Mouse (Mus musculus) MEL (cell line): Measurements from ENCODE around the gene Abcb9. TPM values are rescaled to one million over a fixed set of nuclear protein-coding genes. Genes with fewer than 3 reads are reported as not detected.
A peak's percentile ranks its signal among the peaks of the same experiment; 100 is the strongest.

ENCODE experiments used
- DNase-seq: peaks from one replicate; pipeline ENCODE4 v3.0.0; 2011; ENCODE audit warnings: low read depth, low spot score
- H3K27ac ChIP-seq: 2 replicates; pipeline ENCODE4 v1.5.1; 2012; ENCODE audit warnings: low read depth, mild to moderate bottlenecking, control low read depth, low read length, moderate library complexity; ENCODE audit not compliant: control insufficient read depth
- H3K27me3 ChIP-seq, 2 experiments: fragments of 150-350 bp in 1 of 2; sonication (generic) in 1 of 2; 2 replicates each; pipeline ENCODE4 v1.6.1; 2012; ENCODE audit warnings: low read length in 2 of 2, mild to moderate bottlenecking in 2 of 2, improper control_type of control experiment in 1 of 2, moderate library complexity in 1 of 2; ENCODE audit not compliant: insufficient read depth in 2 of 2, control insufficient read depth in 1 of 2
- H3K36me3 ChIP-seq, 2 experiments: 2 replicates each; pipeline ENCODE4 v1.6.1; 2012 to 2014; ENCODE audit warnings: low read length in 2 of 2, improper control_type of control experiment in 1 of 2, inconsistent platforms in 1 of 2, mild to moderate bottlenecking in 1 of 2; ENCODE audit not compliant: insufficient read depth in 2 of 2, control insufficient read depth in 1 of 2
- H3K4me1 ChIP-seq, 2 experiments: fragments of 150-350 bp in 1 of 2; sonication (generic) in 1 of 2; 2 replicates each; pipeline ENCODE4 v1.6.1; 2012; ENCODE audit warnings: low read length in 2 of 2, improper control_type of control experiment in 1 of 2, mild to moderate bottlenecking in 1 of 2; ENCODE audit not compliant: insufficient read depth in 2 of 2, control insufficient read depth in 1 of 2
- H3K4me3 ChIP-seq, 2 experiments: fragments of 150-350 bp in 1 of 2; sonication (generic) in 1 of 2; 2 replicates each; pipeline ENCODE4 v1.5.1; 2012; ENCODE audit warnings: low read depth in 2 of 2, low read length in 2 of 2, mild to moderate bottlenecking in 2 of 2, moderate library complexity in 2 of 2, control low read depth in 1 of 2, improper control_type of control experiment in 1 of 2; ENCODE audit not compliant: control insufficient read depth in 1 of 2, insufficient read depth in 1 of 2
- H3K79me2 ChIP-seq: 2 replicates; pipeline ENCODE4 v1.6.1; 2012; ENCODE audit warnings: mild to moderate bottlenecking, low read length, moderate library complexity; ENCODE audit not compliant: control insufficient read depth, poor library complexity, insufficient read depth
- H3K9ac ChIP-seq: 2 replicates; pipeline ENCODE4 v1.6.1; 2012; ENCODE audit warnings: low read depth, mild to moderate bottlenecking, control low read depth, low read length, moderate library complexity; ENCODE audit not compliant: control insufficient read depth, poor library complexity, severe bottlenecking
- H3K9me3 ChIP-seq: fragments of 150-350 bp; sonication (generic); replicated peaks from 2 replicates; pipeline ENCODE4 v1.6.1; 2012; ENCODE audit warnings: mild to moderate bottlenecking, low read length, improper control_type of control experiment, moderate library complexity; ENCODE audit not compliant: insufficient read depth
- BHLHE40 ChIP-seq: IDR thresholded peaks from 2 replicates; pipeline ENCODE4 v1.6.1; 2012; ENCODE audit warnings: low read depth, mild to moderate bottlenecking, inconsistent platforms, low read length, improper control_type of control experiment, borderline replicate concordance
- CTCF ChIP-seq, 3 experiments: IDR thresholded peaks in 2 of 3; conservative IDR thresholded peaks in 1 of 3; 2 replicates each; pipeline ENCODE4 v1.5.1; 2011 to 2012; ENCODE audit warnings: low read length in 3 of 3, low read depth in 2 of 3, mild to moderate bottlenecking in 2 of 3, improper control_type of control experiment in 1 of 3, inconsistent platforms in 1 of 3, mixed read lengths in 1 of 3, moderate library complexity in 1 of 3; ENCODE audit not compliant: control insufficient read depth in 1 of 3, insufficient read depth in 1 of 3, poor library complexity in 1 of 3, severe bottlenecking in 1 of 3
- GABPA ChIP-seq: IDR thresholded peaks from 2 replicates; pipeline ENCODE4 v1.6.1; 2012; ENCODE audit warnings: low read depth, mild to moderate bottlenecking, inconsistent platforms, low read length, improper control_type of control experiment, moderate library complexity
- HCFC1 ChIP-seq: IDR thresholded peaks from 2 replicates; pipeline ENCODE4 v1.6.1; 2012; ENCODE audit warnings: low read depth, mild to moderate bottlenecking, inconsistent platforms, low read length, improper control_type of control experiment, moderate library complexity
- MAFK ChIP-seq: IDR thresholded peaks from 2 replicates; pipeline ENCODE4 v1.6.1; 2011; ENCODE audit warnings: low read depth, mild to moderate bottlenecking, low read length, improper control_type of control experiment, borderline replicate concordance
- MYC ChIP-seq: IDR thresholded peaks from 2 replicates; pipeline ENCODE4 v1.6.1; 2011; ENCODE audit warnings: low read depth, mild to moderate bottlenecking, low read length, improper control_type of control experiment, moderate library complexity
- NRF1 ChIP-seq: IDR thresholded peaks from 2 replicates; pipeline ENCODE4 v1.6.1; 2014; ENCODE audit warnings: low read depth, mild to moderate bottlenecking, inconsistent platforms, low read length, improper control_type of control experiment, moderate library complexity; ENCODE audit not compliant: poor library complexity, insufficient read depth, severe bottlenecking
- POLR2AphosphoS2 ChIP-seq: IDR thresholded peaks from 2 replicates; pipeline ENCODE4 v1.6.1; 2011; ENCODE audit warnings: low read length, improper control_type of control experiment
- SIN3A ChIP-seq: IDR thresholded peaks from 2 replicates; pipeline ENCODE4 v1.6.1; 2012; ENCODE audit warnings: low read length, improper control_type of control experiment, inconsistent platforms
- SMC3 ChIP-seq: IDR thresholded peaks from 2 replicates; pipeline ENCODE4 v1.6.1; 2011; ENCODE audit warnings: low read depth, low read length, improper control_type of control experiment
- UBTF ChIP-seq: IDR thresholded peaks from 2 replicates; pipeline ENCODE4 v1.6.1; 2012; ENCODE audit warnings: low read depth, mild to moderate bottlenecking, inconsistent platforms, low read length, improper control_type of control experiment, moderate library complexity, borderline replicate concordance; ENCODE audit not compliant: insufficient read depth
- ZC3H11A ChIP-seq: IDR thresholded peaks from 2 replicates; pipeline ENCODE4 v1.6.1; 2012; ENCODE audit warnings: low read depth, mild to moderate bottlenecking, inconsistent platforms, low read length, improper control_type of control experiment
- ZMIZ1 ChIP-seq: IDR thresholded peaks from 2 replicates; pipeline ENCODE4 v1.6.1; 2012; ENCODE audit warnings: low read depth, mild to moderate bottlenecking, inconsistent platforms, low read length, improper control_type of control experiment, moderate library complexity
- ZNF384 ChIP-seq: IDR thresholded peaks from 2 replicates; pipeline ENCODE4 v1.6.1; 2012; ENCODE audit warnings: low read depth, mild to moderate bottlenecking, inconsistent platforms, low read length, improper control_type of control experiment
- polyA plus RNA-seq, 2 experiments: library from polyadenylated mRNA; stranded (reverse) in 1 of 2; unstranded in 1 of 2; fragments of >175 nt in 1 of 2; fragments of >200 nt in 1 of 2; gene quantifications; 2 replicates each; pipeline versions ENCODE4 v1.2.1 to v1.2.4; 2012; ENCODE audit warnings: low replicate concordance in 2 of 2, low read depth in 1 of 2; ENCODE audit not compliant: insufficient read length in 2 of 2, insufficient read depth in 1 of 2, missing spikeins in 1 of 2
- total RNA-seq: library from RNA; depleted of rRNA; stranded (reverse); fragments of 300-350 nt; gene quantifications from 2 replicates; pipeline ENCODE4 v1.2.3, GENCODE M21; 2012

Abcb9 gene
- total and polyA plus RNA-seq, 3 experiments = 2.4 to 8.1 TPM; not detected in 1

DNA sequence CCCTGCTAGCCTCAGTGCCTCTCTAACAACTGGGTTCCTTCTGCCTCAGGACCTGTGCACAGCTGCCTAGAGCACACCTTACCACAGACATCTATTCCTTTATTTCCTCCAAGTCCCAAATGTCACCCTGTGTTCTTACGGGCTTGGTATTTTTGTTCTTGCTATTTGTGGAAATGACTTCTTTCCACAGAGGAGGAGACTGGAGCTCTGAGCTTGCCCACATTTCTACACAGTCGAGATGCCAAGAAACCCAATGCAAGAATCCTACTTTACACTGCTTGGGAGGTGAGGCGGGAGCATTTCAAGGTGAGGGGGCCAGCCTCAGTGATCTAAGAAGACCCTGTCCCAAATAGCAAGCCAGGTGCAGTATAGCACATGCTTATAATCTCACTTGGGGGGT is 10.1 kb downstream of the Abcb9 start:
- no peaks in the 10 kb centered on the region for H3K36me3 ChIP-seq
- TF ChIP-seq GABPA = no peak
- TF ChIP-seq ZMIZ1 = no peak
- no peak for TF ChIP-seq POLR2AphosphoS2
- TF ChIP-seq, all 39 proteins: peak for 0
- Histone ChIP-seq H3K9me3 (no peaks in the 10 kb centered on the region), H3K9ac (no peak overlapping the region), H3K79me2 (no peaks in the 10 kb centered on the region), H3K4me1 (no peaks in the 10 kb centered on the region), H3K4me3 (no peak overlapping the region), H3K27me3 (no peaks in the 10 kb centered on the region), H3K27ac (no peak overlapping the region)
- no peak for DNase-seq

DNA sequence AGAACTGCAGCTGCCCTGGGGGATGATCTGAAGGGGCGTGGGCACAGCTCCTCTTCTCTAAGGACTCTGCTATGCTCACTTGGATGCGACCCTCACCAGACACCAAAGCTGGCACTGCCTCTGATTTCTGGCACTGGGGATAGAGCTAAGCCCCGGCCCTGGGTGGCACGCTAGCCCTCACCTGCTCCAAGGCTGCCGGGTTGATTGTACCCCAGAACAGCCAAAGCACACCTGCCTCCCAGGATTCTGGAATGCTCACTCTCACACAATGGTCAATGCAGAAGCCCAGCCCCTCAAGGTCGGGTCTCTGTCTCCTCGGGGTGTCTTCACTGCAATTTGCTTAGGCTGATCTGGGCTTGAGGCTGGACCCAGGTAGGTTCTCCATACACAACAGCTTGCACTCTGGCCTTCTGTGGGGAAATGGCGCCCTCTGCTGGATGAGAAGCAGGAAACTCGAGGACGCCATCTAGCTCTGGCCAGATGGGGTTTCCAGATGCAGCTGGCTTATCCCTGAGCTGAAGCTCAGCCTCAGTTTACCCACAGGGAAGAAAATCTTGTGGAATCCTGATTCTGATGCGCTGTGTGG is 10.9 kb downstream of the Abcb9 start:
- H3K9ac ChIP-seq = no peak overlapping the region
- no peaks in the 10 kb centered on the region for H3K4me1 ChIP-seq
- H3K4me3 ChIP-seq = no peak overlapping the region
- H3K79me2 ChIP-seq = no peaks in the 10 kb centered on the region
- TF ChIP-seq SIN3A = peak; percentile 69
- TF ChIP-seq ZMIZ1 = no peak
- TF ChIP-seq UBTF = no peak
- 0 out of 2 replicates have a peak, but pooled peaks have one; percentile 7 for TF ChIP-seq NRF1
- TF ChIP-seq SMC3 = peak; percentile 100
- TF ChIP-seq CTCF (IDR thresholded peaks at IDR 0.05 in 2 of 3, conservative IDR thresholded peaks at IDR 0.05 in 1 of 3; ENCODE audit: control insufficient read depth in 1 of 3, insufficient read depth in 1 of 3, low read depth in 2 of 3, low read length in 3 of 3, poor library complexity in 1 of 3, severe bottlenecking in 1 of 3) = peak in 2 of 3 experiments; percentile 83 to 99; a peak in 5 of 6 replicates
- TF ChIP-seq HCFC1 = 0 out of 2 replicates have a peak, but pooled peaks have one; percentile 17
- TF ChIP-seq ZC3H11A = peak; percentile 100
- peak; percentile 51; the same call in 1 of the 2 replicates for TF ChIP-seq MYC
- TF ChIP-seq MAFK = no peak
- peak; percentile 27; the same call in 1 of the 2 replicates for TF ChIP-seq ZNF384
- TF ChIP-seq BHLHE40 = 0 out of 2 replicates have a peak, but pooled peaks have one; percentile 8
- no peaks in the 10 kb centered on the region for H3K36me3 ChIP-seq
- no peaks in the 10 kb centered on the region for H3K9me3 ChIP-seq
- no peaks in the 10 kb centered on the region for H3K27me3 ChIP-seq
- peak; percentile 83 for DNase-seq
- H3K27ac ChIP-seq = no peak overlapping the region
